Mouse (Mus musculus) stomach, embryonic 15.5 days (tissue): ENCODE data around the gene Phf24. TPM values are rescaled to one million over a fixed set of nuclear protein-coding genes. Genes with fewer than 3 reads are reported as not detected.

Experiments
- ATAC-seq: fragments of 200-750 bp; cut with Nextera tagmentation; 2 replicates; pipeline ENCODE4 v1.8.0; 2017; ENCODE audit warnings: low read depth, moderate number of reproducible peaks, moderate TSS enrichment; ENCODE audit not compliant: insufficient read depth, low FRiP score
- H3K27ac ChIP-seq: fragments of 300-500 bp; sonication (generic); 2 replicates; pipeline ENCODE4 v1.5.1; 2015; ENCODE audit warnings: mild to moderate bottlenecking, inconsistent platforms
- H3K27me3 ChIP-seq: fragments of 300-500 bp; sonication (generic); replicated peaks from 2 replicates; pipeline ENCODE4 v1.6.1; 2015; ENCODE audit warnings: inconsistent platforms
- H3K36me3 ChIP-seq: fragments of 300-500 bp; sonication (generic); 2 replicates; pipeline ENCODE4 v1.6.1; 2015; ENCODE audit warnings: inconsistent platforms
- H3K4me1 ChIP-seq: fragments of 300-500 bp; sonication (generic); 2 replicates; pipeline ENCODE4 v1.6.1; 2015; ENCODE audit warnings: inconsistent platforms
- H3K4me2 ChIP-seq: fragments of 300-500 bp; sonication (generic); 2 replicates; pipeline ENCODE4 v1.6.1; 2015; ENCODE audit warnings: mild to moderate bottlenecking, inconsistent platforms
- H3K4me3 ChIP-seq: fragments of 300-500 bp; sonication (generic); replicated peaks from 2 replicates; pipeline ENCODE4 v1.5.1; 2015; ENCODE audit warnings: inconsistent platforms
- H3K9ac ChIP-seq: fragments of 300-500 bp; sonication (generic); 2 replicates; pipeline ENCODE4 v1.6.1; 2015; ENCODE audit warnings: inconsistent platforms
- H3K9me3 ChIP-seq: fragments of 300-500 bp; sonication (generic); 2 replicates; pipeline ENCODE4 v1.6.1; 2016; ENCODE audit warnings: inconsistent platforms
- WGBS: fragments of 180-500 bp; shearing (Covaris S2); methylation state at CpG from one replicate; pipeline ENCODE4 v1.1.7; 2015; 5-methylcytosine and 5-hydroxymethylcytosine counted together
- polyA plus RNA-seq: library from polyadenylated mRNA; unstranded; fragments of >200 nt; fragmentation: Nextera tagmentation; extraction: Ambion mirVana; gene quantifications from 2 replicates; pipeline ENCODE4 v1.2.1, GENCODE M21; 2015

Gene Phf24
- polyA plus RNA-seq, 1 experiment from 2014 or later, result 1.1 TPM

GRCm38 (mm10) chr4:42943341-42943740 lies 26.9 kb downstream of the Phf24 start:
- H3K27ac ChIP-seq, result no peak overlapping the region
- no peak overlapping the region for H3K4me2 ChIP-seq
- 70% methylated on average over 5 of the region's 5 CpGs for WGBS
- H3K4me1 ChIP-seq, result no peaks in the 10 kb centered on the region
- ATAC-seq, result no peak
- H3K4me3 ChIP-seq, result no peak overlapping the region
- no peaks in the 10 kb centered on the region for H3K9me3 ChIP-seq
- H3K36me3 ChIP-seq, result no peaks in the 10 kb centered on the region
- H3K9ac ChIP-seq, result no peak overlapping the region
- peaks cover 4% of the 10 kb centered on the region; the same call in 1 of the 2 replicates for H3K27me3 ChIP-seq

GRCm38 (mm10) chr4:42944185-42944584 lies 27.7 kb downstream of the Phf24 start:
- Histone ChIP-seq H3K9me3 (no peaks in the 10 kb centered on the region), H3K4me3 (no peak overlapping the region), H3K27ac (no peak overlapping the region), H3K36me3 (no peaks in the 10 kb centered on the region), H3K4me1 (no peaks in the 10 kb centered on the region), H3K9ac (no peak overlapping the region), H3K4me2 (no peak overlapping the region), H3K27me3 (peaks cover 6% of the 10 kb centered on the region; the same call in 1 of the 2 replicates)
- 83% methylated on average over 9 of the region's 9 CpGs for WGBS
- ATAC-seq, result no peak

GRCm38 (mm10) chr4:42945043-42945442 lies 28.6 kb downstream of the Phf24 start:
- 5% methylated on average over 6 of the region's 6 CpGs for WGBS
- Histone ChIP-seq H3K27me3 (peaks cover 6% of the 10 kb centered on the region; the same call in 1 of the 2 replicates), H3K9me3 (no peaks in the 10 kb centered on the region), H3K9ac (no peak overlapping the region), H3K27ac (no peak overlapping the region), H3K4me3 (no peak overlapping the region), H3K36me3 (no peaks in the 10 kb centered on the region), H3K4me1 (no peaks in the 10 kb centered on the region), H3K4me2 (no peak overlapping the region)
- ATAC-seq, result no peak

- 83% methylated on average over 3 of the region's 3 CpGs for WGBS
- H3K4me2 ChIP-seq, result no peak overlapping the region
- H3K36me3 ChIP-seq, result no peaks in the 10 kb centered on the region
- H3K27ac ChIP-seq, result no peak overlapping the region
- H3K9me3 ChIP-seq, result no peaks in the 10 kb centered on the region
- no peak overlapping the region for H3K9ac ChIP-seq
- H3K27me3 ChIP-seq, result peaks cover 6% of the 10 kb centered on the region; the same call in 1 of the 2 replicates
- ATAC-seq, result no peak
- H3K4me3 ChIP-seq, result no peak overlapping the region
- peaks cover 3% of the 10 kb centered on the region; the same call in 1 of the 2 replicates for H3K4me1 ChIP-seq
Measured at GRCm38 (mm10) chr4:42945445-42945844, 29.0 kb downstream of the Phf24 start.

- Histone ChIP-seq H3K27me3 (peaks cover 6% of the 10 kb centered on the region; the same call in 1 of the 2 replicates), H3K36me3 (no peaks in the 10 kb centered on the region), H3K9ac (no peak overlapping the region), H3K4me2 (no peak overlapping the region), H3K4me1 (peaks cover 5% of the 10 kb centered on the region; the same call in 1 of the 2 replicates), H3K27ac (no peak overlapping the region), H3K9me3 (no peaks in the 10 kb centered on the region), H3K4me3 (no peak overlapping the region)
- no peak for ATAC-seq
- WGBS, result 5% methylated on average over 5 of the region's 5 CpGs
Measured at GRCm38 (mm10) chr4:42945952-42946351, 29.5 kb downstream of the Phf24 start.

- Histone ChIP-seq H3K4me2 (no peak overlapping the region), H3K9ac (no peak overlapping the region), H3K27ac (no peak overlapping the region), H3K36me3 (no peaks in the 10 kb centered on the region), H3K9me3 (no peaks in the 10 kb centered on the region), H3K4me3 (no peak overlapping the region), H3K4me1 (peaks cover 10% of the 10 kb centered on the region; the same call in 1 of the 2 replicates), H3K27me3 (peaks cover 6% of the 10 kb centered on the region; the same call in 1 of the 2 replicates)
- 59% methylated on average over 10 of the region's 10 CpGs for WGBS
- no peak for ATAC-seq
Measured at GRCm38 (mm10) chr4:42946733-42947290, 30.4 kb downstream of the Phf24 start.

GRCm38 (mm10) chr4:42948527-42948926 lies 32.1 kb downstream of the Phf24 start:
- H3K27me3 ChIP-seq, result peaks cover 6% of the 10 kb centered on the region; the same call in 1 of the 2 replicates
- WGBS, result 24% methylated on average over 13 of the region's 13 CpGs

GRCm38 (mm10) chr4:42949051-42949675 lies 32.7 kb downstream of the Phf24 start:
- peaks cover 6% of the 10 kb centered on the region; the same call in 1 of the 2 replicates for H3K27me3 ChIP-seq
- no peak for ATAC-seq
- H3K9ac ChIP-seq, result no peak overlapping the region
- H3K4me2 ChIP-seq, result peak overlapping the region; percentile 76
- no peak overlapping the region for H3K27ac ChIP-seq
- H3K36me3 ChIP-seq, result no peaks in the 10 kb centered on the region
- H3K4me1 ChIP-seq, result peaks cover 13% of the 10 kb centered on the region; the same call in 1 of the 2 replicates
- peak overlapping the region; percentile 81 for H3K4me3 ChIP-seq
- WGBS, result 6% methylated on average over 14 of the region's 14 CpGs
- H3K9me3 ChIP-seq, result no peaks in the 10 kb centered on the region

More at GRCm38 (mm10) chr4:42948527-42948926, 32.1 kb downstream of the Phf24 start:
- no peak for ATAC-seq
- Histone ChIP-seq H3K36me3 (no peaks in the 10 kb centered on the region), H3K4me2 (no peak overlapping the region), H3K27ac (no peak overlapping the region), H3K4me3 (no peak overlapping the region), H3K9ac (no peak overlapping the region), H3K4me1 (peaks cover 13% of the 10 kb centered on the region; the same call in 1 of the 2 replicates), H3K9me3 (no peaks in the 10 kb centered on the region)

GRCm38 (mm10) chr4:42949676-42950051 lies 33.2 kb downstream of the Phf24 start, which contains the start of gene Dnajb5:
Gene Dnajb5, plus strand, starts transcription at chr4:42949814.
- peak; percentile 96 for ATAC-seq
- Histone ChIP-seq H3K36me3 (no peaks in the 10 kb centered on the region), H3K27me3 (peaks cover 6% of the 10 kb centered on the region; the same call in 1 of the 2 replicates), H3K4me3 (peak within 1 kb of the TSS; percentile 81), H3K27ac (peak within 1 kb of the TSS; percentile 90), H3K9ac (peak within 1 kb of the TSS; percentile 79), H3K9me3 (no peaks in the 10 kb centered on the region), H3K4me1 (peaks cover 13% of the 10 kb centered on the region; the same call in 1 of the 2 replicates), H3K4me2 (peak within 1 kb of the TSS; percentile 76)
- WGBS, result under 1% methylated on average over 39 of the region's 39 CpGs

- peak overlapping the region; percentile 76 for H3K4me2 ChIP-seq
- H3K27ac ChIP-seq, result peak overlapping the region; percentile 90
- H3K27me3 ChIP-seq, result peaks cover 6% of the 10 kb centered on the region; the same call in 1 of the 2 replicates
- peak overlapping the region; percentile 81 for H3K4me3 ChIP-seq
- no peaks in the 10 kb centered on the region for H3K36me3 ChIP-seq
- H3K4me1 ChIP-seq, result peaks cover 13% of the 10 kb centered on the region; the same call in 1 of the 2 replicates
- 1% methylated on average over 20 of the region's 27 CpGs for WGBS
- peak; percentile 57 for ATAC-seq
- peak overlapping the region; percentile 79 for H3K9ac ChIP-seq
- H3K9me3 ChIP-seq, result no peaks in the 10 kb centered on the region
Measured at GRCm38 (mm10) chr4:42950065-42950558, 33.7 kb downstream of the Phf24 start.

- no peak overlapping the region for H3K27ac ChIP-seq
- no peak overlapping the region for H3K9ac ChIP-seq
- H3K4me3 ChIP-seq, result no peak overlapping the region
- H3K27me3 ChIP-seq, result peaks cover 6% of the 10 kb centered on the region; the same call in 1 of the 2 replicates
- H3K4me1 ChIP-seq, result peaks cover 13% of the 10 kb centered on the region; the same call in 1 of the 2 replicates
- 56% methylated on average over 11 of the region's 11 CpGs for WGBS
- H3K36me3 ChIP-seq, result no peaks in the 10 kb centered on the region
- H3K4me2 ChIP-seq, result peak overlapping the region; percentile 76; the same call in 1 of the 2 replicates
- no peaks in the 10 kb centered on the region for H3K9me3 ChIP-seq
- no peak for ATAC-seq
Measured at GRCm38 (mm10) chr4:42951206-42952195, 35.0 kb downstream of the Phf24 start.
